Mouse (Mus musculus) adrenal gland, postnatal 14 days (tissue): ENCODE measurements around the gene F830045P16Rik. TPM values are rescaled to one million over a fixed set of nuclear protein-coding genes. Genes with fewer than 3 reads are reported as not detected.
A peak's percentile ranks its signal among the peaks of the same experiment; 100 is the strongest.
"Not testable (repeated sequence)": the region's sequence is repeated elsewhere in the genome, so short reads cannot be mapped to it uniquely, and the experiment has no call there.

Experiments
- DNase-seq: peaks from one replicate; pipeline ENCODE4 v3.0.0; 2021; ENCODE audit warnings: mixed read lengths
- total RNA-seq: library from RNA; stranded (reverse); gene quantifications from 2 replicates; pipeline ENCODE4 v1.2.3, GENCODE M21; 2021

Gene F830045P16Rik
- total RNA-seq, 1 experiment from 2014 or later = not detected

- no peak for DNase-seq
Measured at GRCm38 (mm10) chr2:129483150-129483549, 53.3 kb downstream of the F830045P16Rik start.

- no peak for DNase-seq
Measured at GRCm38 (mm10) chr2:129471905-129472304, 64.5 kb downstream of the F830045P16Rik start.

GRCm38 (mm10) chr2:129470839-129471238 is 65.6 kb downstream of the F830045P16Rik start:
- DNase-seq = no peak

- DNase-seq = not testable (repeated sequence)
Measured at GRCm38 (mm10) chr2:129438772-129439171, 97.6 kb downstream of the F830045P16Rik start.

GRCm38 (mm10) chr2:129435154-129435553 is 101.2 kb downstream of the F830045P16Rik start:
- no peak for DNase-seq

GRCm38 (mm10) chr2:129423741-129424140 is 112.7 kb downstream of the F830045P16Rik start:
- no peak for DNase-seq

- DNase-seq = no peak
Measured at GRCm38 (mm10) chr2:129420897-129421561, 115.4 kb downstream of the F830045P16Rik start.

GRCm38 (mm10) chr2:129419361-129419880 is 117.0 kb downstream of the F830045P16Rik start:
- no peak for DNase-seq

GRCm38 (mm10) chr2:129414593-129414992 is 121.8 kb downstream of the F830045P16Rik start:
- DNase-seq = no peak

GRCm38 (mm10) chr2:129413488-129413887 is 122.9 kb downstream of the F830045P16Rik start:
- DNase-seq = no peak

GRCm38 (mm10) chr2:129411651-129412050 is 124.8 kb downstream of the F830045P16Rik start:
- no peak for DNase-seq

- no peak for DNase-seq
Measured at GRCm38 (mm10) chr2:129410344-129410743, 126.1 kb downstream of the F830045P16Rik start.

- peak; percentile 86 for DNase-seq
Measured at GRCm38 (mm10) chr2:129408476-129408875, 127.9 kb downstream of the F830045P16Rik start.

Other genes starting within 250 kb of the F830045P16Rik start
- 9.3 and 10.4 TPM in 2 replicates for gene Ckap2l, start 239.4 kb downstream of the F830045P16Rik start, total RNA-seq
- 0.26 and 0.60 TPM in 2 replicates for gene Il1a, start 226.6 kb downstream of the F830045P16Rik start, total RNA-seq
- 0.26 and 0.74 TPM in 2 replicates for gene Il1b, start 165.5 kb downstream of the F830045P16Rik start, total RNA-seq
- gene Sirpa, start 56.2 kb upstream of the F830045P16Rik start, total RNA-seq = 39.9 and 47.4 TPM in 2 replicates
- gene Pdyn, start 163.2 kb upstream of the F830045P16Rik start, total RNA-seq = not detected in 2 replicates